Mouse (Mus musculus) limb, embryonic 11.5 days (tissue): ENCODE data around the gene Icam5. TPM values are rescaled to one million over a fixed set of nuclear protein-coding genes. Genes with fewer than 3 reads are reported as not detected.

ENCODE experiments used
- ATAC-seq: fragments of 200-750 bp; cut with Nextera tagmentation; 2 replicates; pipeline ENCODE4 v1.8.0; 2017; ENCODE audit warnings: low read depth; ENCODE audit not compliant: insufficient number of reproducible peaks, low FRiP score, low TSS enrichment
- DNase-seq: peaks from one replicate; pipeline ENCODE4 v3.0.0-alpha.2; 2015; ENCODE audit warnings: low spot score
- H3K27ac ChIP-seq: fragments of 300-500 bp; sonication (generic); replicated peaks from 2 replicates; pipeline ENCODE4 v1.5.1; 2014; ENCODE audit warnings: low read depth, mild to moderate bottlenecking, low read length
- H3K27me3 ChIP-seq: fragments of 300-500 bp; sonication (generic); 2 replicates; pipeline ENCODE4 v1.6.1; 2014; ENCODE audit warnings: mild to moderate bottlenecking, low read length, mixed read lengths; ENCODE audit not compliant: control insufficient read depth, insufficient read depth
- H3K36me3 ChIP-seq: fragments of 300-500 bp; sonication (generic); 2 replicates; pipeline ENCODE4 v1.6.1; 2014; ENCODE audit warnings: mild to moderate bottlenecking, low read length, moderate library complexity, mixed read lengths; ENCODE audit not compliant: control insufficient read depth, insufficient read depth
- H3K4me1 ChIP-seq: fragments of 300-500 bp; sonication (generic); 2 replicates; pipeline ENCODE4 v1.6.1; 2014; ENCODE audit warnings: low read length, mixed read lengths; ENCODE audit not compliant: control insufficient read depth, insufficient read depth
- H3K4me2 ChIP-seq: fragments of 300-500 bp; sonication (generic); 2 replicates; pipeline ENCODE4 v1.6.1; 2014; ENCODE audit warnings: low read depth, mild to moderate bottlenecking, moderate library complexity; ENCODE audit not compliant: severe bottlenecking
- H3K4me3 ChIP-seq: fragments of 300-500 bp; sonication (generic); 2 replicates; pipeline ENCODE4 v1.5.1; 2014; ENCODE audit warnings: low read depth, low read length
- H3K9ac ChIP-seq: fragments of 300-500 bp; sonication (generic); 2 replicates; pipeline ENCODE4 v1.6.1; 2014; ENCODE audit warnings: mild to moderate bottlenecking, low read length
- H3K9me3 ChIP-seq: fragments of 300-500 bp; sonication (generic); 2 replicates; pipeline ENCODE4 v1.6.1; 2016; ENCODE audit warnings: low read length; ENCODE audit not compliant: control insufficient read depth
- WGBS: fragments of 180-500 bp; shearing (Covaris S2); extraction: QIAGEN DNeasy Blood & Tissue Kit; methylation state at CpG from one replicate; pipeline ENCODE4 v1.1.7; 2014; 5-methylcytosine and 5-hydroxymethylcytosine counted together
- polyA plus RNA-seq: library from polyadenylated mRNA; unstranded; fragments of >200 nt; fragmentation: Nextera tagmentation; extraction: Ambion mirVana; gene quantifications from 2 replicates; pipeline ENCODE4 v1.2.1, GENCODE M21; 2014

The Icam5 gene
- polyA plus RNA-seq: not detected in 2 replicates

- Histone ChIP-seq H3K36me3 (no peaks in the 10 kb centered on the region), H3K27me3 (peaks cover 76% of the 10 kb centered on the region), H3K9me3 (no peaks in the 10 kb centered on the region), H3K4me3 (peak within 1 kb of the TSS; percentile 38), H3K27ac (no peak within 1 kb of the TSS), H3K9ac (peak within 1 kb of the TSS; percentile 9; the same call in 1 of the 2 replicates), H3K4me2 (peak within 1 kb of the TSS; percentile 79), H3K4me1 (peaks cover 27% of the 10 kb centered on the region)
- DNase-seq (peak; percentile 48), ATAC-seq (no peak)
- under 1% methylated on average over 35 of the region's 35 CpGs for WGBS
These were observed at the start of gene Icam5 for GRCm38 (mm10) chr9:21031896-21032351. Gene Icam5 (plus strand): TSS chr9:21032073.

DNA sequence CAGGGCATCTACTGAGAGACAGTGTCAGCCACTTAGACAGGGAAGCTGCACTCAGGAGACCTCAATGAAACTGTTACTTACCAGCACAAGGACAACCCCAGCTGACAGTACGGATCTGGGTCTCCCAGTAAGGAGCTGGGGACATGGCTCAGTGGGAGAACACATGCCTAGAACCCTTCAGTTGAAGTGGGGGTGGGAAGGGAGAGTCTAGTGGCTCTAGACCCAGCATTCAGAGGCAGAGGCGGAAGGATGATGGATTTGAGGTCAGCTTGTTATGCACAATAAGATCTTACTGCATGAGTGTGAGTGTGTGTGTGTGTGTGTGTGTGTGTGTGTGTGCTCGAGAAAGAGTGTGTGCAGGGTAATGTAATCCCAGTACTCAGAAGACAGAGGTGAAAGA is 49.7 kb upstream of the Icam5 start:
- Histone ChIP-seq H3K27ac (no peak overlapping the region), H3K4me2 (no peak overlapping the region), H3K9me3 (no peaks in the 10 kb centered on the region), H3K9ac (no peak overlapping the region; the same call in 1 of the 2 replicates), H3K36me3 (no peaks in the 10 kb centered on the region), H3K4me1 (peaks cover 4% of the 10 kb centered on the region; the same call in 1 of the 2 replicates), H3K27me3 (no peaks in the 10 kb centered on the region), H3K4me3 (no peak overlapping the region)
- DNase-seq: no peak
- 72% methylated on average over 3 of the region's 3 CpGs for WGBS
- ATAC-seq: no peak

DNA sequence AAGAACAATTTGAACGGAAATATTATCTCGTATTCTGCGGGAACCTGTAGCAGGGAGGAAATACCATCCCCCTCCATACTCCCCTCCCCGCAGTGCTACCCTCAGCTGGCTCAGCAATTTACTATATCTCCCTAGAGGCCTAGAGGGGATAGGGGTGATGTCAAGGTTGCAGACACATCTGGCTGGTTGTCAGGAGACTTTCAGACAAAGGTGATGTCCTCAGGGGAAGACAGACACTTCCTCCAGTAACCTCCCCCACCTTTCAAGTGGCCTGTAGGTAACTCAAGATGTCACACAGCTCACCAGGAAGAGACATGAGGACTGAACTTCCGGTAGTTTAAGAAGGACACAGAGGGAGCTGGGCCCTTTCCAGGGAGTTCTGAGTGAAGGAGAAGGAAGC is 48.7 kb upstream of the Icam5 start:
- Histone ChIP-seq H3K4me3 (no peak overlapping the region), H3K36me3 (no peaks in the 10 kb centered on the region), H3K9ac (no peak overlapping the region), H3K27me3 (no peaks in the 10 kb centered on the region), H3K9me3 (no peaks in the 10 kb centered on the region), H3K27ac (no peak overlapping the region), H3K4me2 (no peak overlapping the region), H3K4me1 (0 out of 2 replicates have a peak, but pooled peaks cover 3% of the 10 kb centered on the region)
- 57% methylated on average over 5 of the region's 5 CpGs for WGBS
- ATAC-seq (no peak), DNase-seq (no peak)

GRCm38 (mm10) chr9:20986952-20987686 is 44.8 kb upstream of the Icam5 start:
- Histone ChIP-seq H3K4me3 (no peak overlapping the region), H3K9me3 (no peaks in the 10 kb centered on the region), H3K27me3 (no peaks in the 10 kb centered on the region), H3K4me2 (no peak overlapping the region), H3K9ac (no peak overlapping the region), H3K4me1 (no peaks in the 10 kb centered on the region), H3K36me3 (no peaks in the 10 kb centered on the region), H3K27ac (no peak overlapping the region)
- DNase-seq (no peak), ATAC-seq (no peak)
- 59% methylated on average over 15 of the region's 15 CpGs for WGBS

- Histone ChIP-seq H3K9me3 (no peaks in the 10 kb centered on the region), H3K4me2 (no peak overlapping the region), H3K27ac (no peak overlapping the region), H3K27me3 (no peaks in the 10 kb centered on the region), H3K4me1 (no peaks in the 10 kb centered on the region), H3K36me3 (no peaks in the 10 kb centered on the region), H3K9ac (no peak overlapping the region), H3K4me3 (no peak overlapping the region)
- 20% methylated on average over 7 of the region's 7 CpGs for WGBS
- no peak for ATAC-seq
- DNase-seq: no peak
These were observed 43.9 kb upstream of the Icam5 start for GRCm38 (mm10) chr9:20987953-20988352.

DNA sequence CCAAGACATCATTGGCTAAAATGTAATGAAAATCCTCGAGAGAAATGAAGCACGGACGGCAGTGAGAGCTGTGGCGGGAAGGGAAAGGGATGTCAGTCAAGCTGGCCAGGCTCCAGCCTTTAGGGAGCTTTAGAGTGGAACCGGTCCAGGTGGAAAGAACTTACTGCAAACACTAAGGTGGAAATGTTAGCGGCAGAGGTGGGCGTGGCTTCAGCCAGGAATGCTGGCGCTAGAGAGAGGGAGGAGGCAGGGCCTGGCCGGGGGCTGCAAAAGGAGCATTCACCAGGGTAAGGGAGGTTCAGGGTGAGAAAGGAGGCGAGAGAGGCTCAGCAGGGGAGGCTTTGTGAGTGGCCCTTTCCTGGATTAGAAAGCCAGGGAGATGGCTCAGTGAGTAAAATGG is 41.0 kb upstream of the Icam5 start:
- Histone ChIP-seq H3K4me2 (peak overlapping the region; percentile 15; the same call in 1 of the 2 replicates), H3K27me3 (no peaks in the 10 kb centered on the region), H3K36me3 (no peaks in the 10 kb centered on the region), H3K4me1 (no peaks in the 10 kb centered on the region), H3K27ac (0 out of 2 replicates have a peak overlapping the region, but pooled peaks have one; percentile 5), H3K9me3 (no peaks in the 10 kb centered on the region), H3K4me3 (no peak overlapping the region), H3K9ac (peak overlapping the region; percentile 14; the same call in 1 of the 2 replicates)
- DNase-seq (peak; percentile 74), ATAC-seq (0 out of 2 replicates have a peak, but pooled peaks have one; percentile 42)
- whole genome bisulfite sequencing: 4% methylated on average over 10 of the region's 10 CpGs

- no peak overlapping the region for H3K27ac ChIP-seq
- H3K9ac ChIP-seq: no peak overlapping the region
- no peaks in the 10 kb centered on the region for H3K9me3 ChIP-seq
- no peak for ATAC-seq
- DNase-seq: no peak
- WGBS: 84% methylated on average over 4 of the region's 4 CpGs
- no peak overlapping the region for H3K4me3 ChIP-seq
- no peak overlapping the region for H3K4me2 ChIP-seq
- H3K27me3 ChIP-seq: no peaks in the 10 kb centered on the region
- no peaks in the 10 kb centered on the region for H3K4me1 ChIP-seq
- no peaks in the 10 kb centered on the region for H3K36me3 ChIP-seq
These were observed 40.3 kb upstream of the Icam5 start for GRCm38 (mm10) chr9:20991587-20991986.

DNA sequence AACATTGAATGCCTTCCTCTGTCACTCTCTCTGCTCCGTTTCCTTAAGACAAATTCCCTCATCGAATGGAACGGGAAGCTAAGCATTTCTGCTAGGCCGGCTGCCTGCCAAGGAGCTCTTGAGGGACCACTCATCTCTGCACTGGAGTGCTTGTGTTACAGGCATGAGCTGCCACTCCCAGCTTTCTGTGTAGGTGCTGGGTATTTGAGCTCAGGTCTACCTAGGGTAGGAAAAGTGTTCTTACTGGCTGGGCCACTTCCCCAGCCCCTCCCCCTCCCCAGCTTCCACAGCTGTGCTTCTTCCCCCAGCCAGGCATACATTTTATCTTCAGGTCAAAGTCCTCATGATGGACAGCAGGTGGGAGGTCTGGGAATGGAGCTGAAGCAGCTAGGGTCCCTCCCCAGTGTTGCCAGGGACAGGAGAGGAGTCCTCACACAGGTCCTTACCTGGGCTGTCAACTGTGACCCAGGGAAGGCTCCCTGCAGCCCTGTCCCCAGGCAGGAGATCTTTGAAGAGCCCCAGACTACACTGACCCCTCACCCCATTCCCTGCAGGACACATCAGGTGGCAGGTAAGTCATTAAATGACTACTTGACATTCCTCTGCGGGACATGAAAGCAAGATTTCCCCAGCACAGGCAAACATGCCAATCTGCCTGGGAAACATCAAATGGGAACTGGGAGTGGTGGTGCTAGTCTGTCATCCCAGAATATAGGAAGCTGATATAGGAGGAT is 38.5 kb upstream of the Icam5 start:
- no peaks in the 10 kb centered on the region for H3K36me3 ChIP-seq
- no peak overlapping the region for H3K9ac ChIP-seq
- no peak overlapping the region for H3K4me2 ChIP-seq
- no peaks in the 10 kb centered on the region for H3K9me3 ChIP-seq
- WGBS: 53% methylated on average over 5 of the region's 5 CpGs
- H3K4me3 ChIP-seq: no peak overlapping the region
- DNase-seq (no peak), ATAC-seq (no peak)
- H3K4me1 ChIP-seq: no peaks in the 10 kb centered on the region
- H3K27me3 ChIP-seq: no peaks in the 10 kb centered on the region
- H3K27ac ChIP-seq: no peak overlapping the region
